Mouse (Mus musculus) neural tube, embryonic 11.5 days (tissue): ENCODE measurements around the gene Letmd1. TPM values are rescaled to one million over a fixed set of nuclear protein-coding genes. Genes with fewer than 3 reads are reported as not detected.
"Not testable (repeated sequence)": the region's sequence is repeated elsewhere in the genome, so short reads cannot be mapped to it uniquely, and the experiment has no call there.

Source experiments
- ATAC-seq: fragments of 200-750 bp; cut with Nextera tagmentation; 2 replicates; pipeline ENCODE4 v1.8.0; 2017; ENCODE audit warnings: moderate number of reproducible peaks, mild to moderate bottlenecking, moderate TSS enrichment, moderate library complexity; ENCODE audit not compliant: insufficient read depth, low FRiP score, low TSS enrichment
- DNase-seq: peaks from one replicate; pipeline ENCODE4 v3.0.0-alpha.2; 2015; ENCODE audit warnings: low spot score
- H3K27ac ChIP-seq: fragments of 300-500 bp; sonication (generic); 2 replicates; pipeline ENCODE4 v1.5.1; 2014; ENCODE audit warnings: low read depth, mild to moderate bottlenecking, low read length
- H3K27me3 ChIP-seq: fragments of 300-500 bp; sonication (generic); 2 replicates; pipeline ENCODE4 v1.6.1; 2014; ENCODE audit warnings: mild to moderate bottlenecking, low read length, mixed read lengths; ENCODE audit not compliant: control insufficient read depth, insufficient read depth
- H3K36me3 ChIP-seq: fragments of 300-500 bp; sonication (generic); 2 replicates; pipeline ENCODE4 v1.6.1; 2014; ENCODE audit warnings: mild to moderate bottlenecking, low read length, moderate library complexity, mixed read lengths; ENCODE audit not compliant: control insufficient read depth, insufficient read depth
- H3K4me1 ChIP-seq: fragments of 300-500 bp; sonication (generic); 2 replicates; pipeline ENCODE4 v1.6.1; 2014; ENCODE audit warnings: low read length, mixed read lengths; ENCODE audit not compliant: control insufficient read depth, insufficient read depth
- H3K4me2 ChIP-seq: fragments of 300-500 bp; sonication (generic); 2 replicates; pipeline ENCODE4 v1.6.1; 2014; ENCODE audit warnings: low read depth, mild to moderate bottlenecking, moderate library complexity
- H3K4me3 ChIP-seq: fragments of 300-500 bp; sonication (generic); 2 replicates; pipeline ENCODE4 v1.5.1; 2014; ENCODE audit warnings: low read depth, low read length
- H3K9ac ChIP-seq: fragments of 300-500 bp; sonication (generic); 2 replicates; pipeline ENCODE4 v1.6.1; 2014; ENCODE audit warnings: mild to moderate bottlenecking, low read length
- H3K9me3 ChIP-seq: fragments of 300-500 bp; sonication (generic); 2 replicates; pipeline ENCODE4 v1.6.1; 2016; ENCODE audit warnings: low read length; ENCODE audit not compliant: control insufficient read depth
- WGBS: fragments of 180-500 bp; shearing (Covaris S2); extraction: QIAGEN DNeasy Blood & Tissue Kit; methylation state at CpG from one replicate; pipeline ENCODE4 v1.1.7; 2014; 5-methylcytosine and 5-hydroxymethylcytosine counted together
- polyA plus RNA-seq: library from polyadenylated mRNA; unstranded; fragments of >200 nt; fragmentation: Nextera tagmentation; extraction: Ambion mirVana; gene quantifications from 2 replicates; pipeline ENCODE4 v1.2.1, GENCODE M21; 2014

Letmd1 gene
- polyA plus RNA-seq, 1 experiment from 2014 or later = 51.1 TPM

GRCm38 (mm10) chr15:100478925-100479324, 10.1 kb downstream of the Letmd1 start:
- Histone ChIP-seq H3K9ac (no peak overlapping the region), H3K9me3 (no peaks in the 10 kb centered on the region), H3K4me2 (no peak overlapping the region), H3K27ac (no peak overlapping the region), H3K4me1 (no peaks in the 10 kb centered on the region), H3K4me3 (no peak overlapping the region), H3K36me3 (peaks cover 35% of the 10 kb centered on the region), H3K27me3 (no peaks in the 10 kb centered on the region)
- DNase-seq (no peak), ATAC-seq (no peak)
- WGBS = 89% methylated on average over 4 of the region's 4 CpGs

GRCm38 (mm10) chr15:100485576-100485975, 16.8 kb downstream of the Letmd1 start:
- 89% methylated on average over 3 of the region's 3 CpGs for WGBS
- Histone ChIP-seq H3K36me3 (peaks cover 26% of the 10 kb centered on the region), H3K4me1 (peaks cover 2% of the 10 kb centered on the region; the same call in 1 of the 2 replicates), H3K4me2 (no peak overlapping the region), H3K27ac (no peak overlapping the region), H3K27me3 (no peaks in the 10 kb centered on the region), H3K4me3 (no peak overlapping the region), H3K9ac (no peak overlapping the region), H3K9me3 (no peaks in the 10 kb centered on the region)
- no peak for ATAC-seq
- no peak for DNase-seq

GRCm38 (mm10) chr15:100486450-100486849, 17.6 kb downstream of the Letmd1 start:
- no peak overlapping the region for H3K4me2 ChIP-seq
- peaks cover 2% of the 10 kb centered on the region; the same call in 1 of the 2 replicates for H3K4me1 ChIP-seq
- DNase-seq (no peak), ATAC-seq (no peak)
- H3K9ac ChIP-seq = no peak overlapping the region
- peaks cover 21% of the 10 kb centered on the region for H3K36me3 ChIP-seq
- H3K27ac ChIP-seq = no peak overlapping the region
- H3K27me3 ChIP-seq = no peaks in the 10 kb centered on the region
- no peak overlapping the region for H3K4me3 ChIP-seq
- WGBS = 20% methylated on average over 7 of the region's 7 CpGs
- H3K9me3 ChIP-seq = no peaks in the 10 kb centered on the region

GRCm38 (mm10) chr15:100487050-100487449, 18.2 kb downstream of the Letmd1 start:
- Histone ChIP-seq H3K27me3 (no peaks in the 10 kb centered on the region), H3K9ac (no peak overlapping the region), H3K36me3 (peaks cover 18% of the 10 kb centered on the region), H3K4me1 (peaks cover 4% of the 10 kb centered on the region), H3K4me2 (no peak overlapping the region), H3K27ac (no peak overlapping the region), H3K4me3 (no peak overlapping the region), H3K9me3 (no peaks in the 10 kb centered on the region)
- ATAC-seq = no peak
- DNase-seq = no peak
- 84% methylated on average over 2 of the region's 2 CpGs for WGBS

- H3K9me3 ChIP-seq, H3K4me3 ChIP-seq, H3K4me2 ChIP-seq, H3K27ac ChIP-seq, H3K27me3 ChIP-seq, DNase-seq, H3K4me1 ChIP-seq, H3K9ac ChIP-seq, ATAC-seq: not testable (repeated sequence)
- peaks cover 14% of the 10 kb centered on the region for H3K36me3 ChIP-seq
- WGBS = 95% methylated on average over 1 of the region's 1 CpGs
These were observed 19.5 kb downstream of the Letmd1 start for GRCm38 (mm10) chr15:100488297-100488696.

GRCm38 (mm10) chr15:100489263-100489662, 20.4 kb downstream of the Letmd1 start:
- WGBS = 82% methylated on average over 15 of the region's 15 CpGs
- H3K9ac ChIP-seq = no peak overlapping the region
- H3K4me1 ChIP-seq = peaks cover 15% of the 10 kb centered on the region
- H3K4me3 ChIP-seq = no peak overlapping the region
- H3K27me3 ChIP-seq = no peaks in the 10 kb centered on the region
- peaks cover 9% of the 10 kb centered on the region for H3K36me3 ChIP-seq
- ATAC-seq = no peak
- no peak overlapping the region for H3K4me2 ChIP-seq
- no peaks in the 10 kb centered on the region for H3K9me3 ChIP-seq
- no peak for DNase-seq
- H3K27ac ChIP-seq = no peak overlapping the region

- 83% methylated on average over 9 of the region's 9 CpGs for WGBS
- Histone ChIP-seq H3K4me1 (peaks cover 12% of the 10 kb centered on the region), H3K9ac (no peak overlapping the region), H3K27ac (no peak overlapping the region), H3K27me3 (no peaks in the 10 kb centered on the region), H3K4me2 (no peak overlapping the region), H3K9me3 (no peaks in the 10 kb centered on the region), H3K36me3 (peaks cover 5% of the 10 kb centered on the region; the same call in 1 of the 2 replicates), H3K4me3 (no peak overlapping the region)
- DNase-seq (no peak), ATAC-seq (no peak)
These were observed 23.1 kb downstream of the Letmd1 start for GRCm38 (mm10) chr15:100491966-100492365.

GRCm38 (mm10) chr15:100494647-100495046, 25.8 kb downstream of the Letmd1 start:
- Histone ChIP-seq H3K4me3 (peak overlapping the region; percentile 87), H3K27me3 (no peaks in the 10 kb centered on the region), H3K27ac (peak overlapping the region; percentile 94), H3K9me3 (no peaks in the 10 kb centered on the region), H3K36me3 (no peaks in the 10 kb centered on the region), H3K4me1 (peaks cover 12% of the 10 kb centered on the region), H3K9ac (peak overlapping the region; percentile 96), H3K4me2 (peak overlapping the region; percentile 44)
- WGBS = 0% methylated on average over 29 of the region's 29 CpGs
- ATAC-seq (peak; percentile 84), DNase-seq (peak; percentile 82)

- peak within 1 kb of the TSS; percentile 94 for H3K27ac ChIP-seq
- no peaks in the 10 kb centered on the region for H3K27me3 ChIP-seq
- under 1% methylated on average over 36 of the region's 40 CpGs for WGBS
- H3K4me2 ChIP-seq = peak within 1 kb of the TSS; percentile 44
- ATAC-seq (peak; percentile 99), DNase-seq (peak; percentile 96)
- H3K36me3 ChIP-seq = no peaks in the 10 kb centered on the region
- peak within 1 kb of the TSS; percentile 87 for H3K4me3 ChIP-seq
- H3K4me1 ChIP-seq = peaks cover 12% of the 10 kb centered on the region
- no peaks in the 10 kb centered on the region for H3K9me3 ChIP-seq
- H3K9ac ChIP-seq = peak within 1 kb of the TSS; percentile 96
These were observed 26.3 kb downstream of the Letmd1 start, which contains the start of gene Csrnp2 for GRCm38 (mm10) chr15:100495102-100495501. Gene Csrnp2 (minus strand): TSS chr15:100495488.
